Mouse (Mus musculus) layer of hippocampus, postnatal 36 days (tissue): ENCODE measurements around the gene Slc30a5. TPM values are rescaled to one million over a fixed set of nuclear protein-coding genes. Genes with fewer than 3 reads are reported as not detected.

Experiments used
- DNase-seq, 2 experiments: peaks; one replicate each; pipeline ENCODE4 v3.0.0; 2022
- total RNA-seq, 2 experiments: library from RNA; stranded (reverse); gene quantifications; 2 replicates each; pipeline ENCODE4 v1.2.3; 2021

Gene Slc30a5
- total RNA-seq, 2 experiments from 2014 or later: 39.9 to 40.7 TPM

DNA sequence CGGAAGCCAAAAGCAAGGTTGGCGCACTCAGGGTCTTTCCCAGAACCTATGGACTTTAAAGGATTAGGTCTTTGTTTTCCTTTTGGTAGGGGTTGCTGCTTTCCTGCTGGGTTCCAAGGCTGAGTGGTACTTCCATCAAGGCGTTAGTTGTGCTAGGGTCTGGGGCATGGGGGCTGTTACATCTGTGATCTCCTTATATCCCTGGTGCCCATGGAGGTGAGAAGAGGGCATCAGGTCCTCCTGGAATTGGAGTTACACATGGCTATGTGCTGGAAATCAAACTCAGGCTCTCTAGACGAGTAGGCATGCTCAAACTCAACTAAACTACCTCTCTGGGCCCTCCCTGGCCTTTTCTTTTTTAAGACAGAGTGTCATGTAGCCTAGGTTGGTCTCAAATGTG, 79.0 kb downstream of the Slc30a5 start:
- DNase-seq: no peak

DNA sequence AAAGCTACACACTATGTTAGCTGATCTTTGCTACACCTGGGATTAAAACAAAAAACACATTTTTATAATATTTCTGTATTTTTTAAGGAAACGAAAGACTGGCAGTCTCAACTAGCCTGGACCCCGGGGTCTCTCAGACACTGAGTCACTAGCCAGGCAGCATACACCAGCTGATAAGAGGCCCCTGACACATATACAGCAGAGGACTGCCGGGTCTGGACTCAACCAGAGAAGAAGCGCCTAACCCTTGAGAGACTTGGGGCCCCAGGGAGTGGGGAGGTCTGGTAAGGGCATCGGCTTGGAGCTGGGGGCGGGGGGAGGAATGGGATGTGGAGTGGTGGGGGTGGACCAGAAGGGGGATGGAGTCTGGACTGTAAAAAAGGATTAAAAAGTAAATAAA, 80.2 kb downstream of the Slc30a5 start:
- DNase-seq: no peak

Other genes with a start within 250 kb of the Slc30a5 start
- 1 to 10 TPM; 1.0 to 1.2 TPM for gene Marveld2, start 216.5 kb downstream of the Slc30a5 start, total RNA-seq
- 10 to 100 TPM; 84.9 to 86.4 TPM for gene Ak6, start 182.4 kb downstream of the Slc30a5 start, total RNA-seq
- gene Rad17, start 182.4 kb downstream of the Slc30a5 start, total RNA-seq: 10 to 100 TPM; 14.9 to 17.1 TPM
- gene Taf9, start 181.8 kb downstream of the Slc30a5 start, total RNA-seq: 10 to 100 TPM; 23.1 to 23.9 TPM
- under 1 TPM; 0.15 to 0.17 TPM for gene Ccdc125, start 163.7 kb downstream of the Slc30a5 start, total RNA-seq
- gene Cdk7, start 102.5 kb downstream of the Slc30a5 start, total RNA-seq: 10 to 100 TPM; 38.5 to 39.5 TPM
- gene Mrps36, start 88.8 kb downstream of the Slc30a5 start, total RNA-seq: 10 to 100 TPM; 54.1 to 54.4 TPM
- gene Cenph, start 57.5 kb downstream of the Slc30a5 start, total RNA-seq: under 1 TPM in 1 of 2 experiments, not detected in 1; 0.57 TPM
- gene Ccnb1, start 46.9 kb downstream of the Slc30a5 start, total RNA-seq: 1 to 10 TPM; 1.1 to 1.2 TPM